Mouse (Mus musculus) brain, embryonic 14.5 days (tissue): ENCODE measurements around the gene Plcb4. TPM values are rescaled to one million over a fixed set of nuclear protein-coding genes. Genes with fewer than 3 reads are reported as not detected.

Source experiments
- DNase-seq: peaks from one replicate; pipeline ENCODE4 v3.0.0-alpha.2; 2011; ENCODE audit warnings: low read depth
- CTCF ChIP-seq: fragments of 200-500 bp; IDR thresholded peaks from 2 replicates; pipeline ENCODE4 v1.5.1; 2012; ENCODE audit warnings: inconsistent platforms, mild to moderate bottlenecking, moderate library complexity, borderline replicate concordance; ENCODE audit not compliant: insufficient read depth, insufficient read length; ENCODE audit errors: extremely low read depth
- POLR2A ChIP-seq: fragments of 200-500 bp; IDR thresholded peaks from 2 replicates; pipeline ENCODE4 v1.6.1; 2012; ENCODE audit warnings: mild to moderate bottlenecking, inconsistent platforms, borderline replicate concordance; ENCODE audit not compliant: poor library complexity, insufficient read depth, insufficient read length, severe bottlenecking; ENCODE audit errors: extremely low read depth
- polyA plus RNA-seq: library from polyadenylated mRNA; depleted of rRNA; stranded (reverse); fragments of >200 nt; gene quantifications from 2 replicates; pipeline ENCODE4 v1.2.3, GENCODE M21; 2012

The Plcb4 gene
- polyA plus RNA-seq, 1 experiment: 40.1 TPM

GRCm38 (mm10) chr2:135796684-135797083 lies 137.9 kb downstream of the Plcb4 start:
- DNase-seq: no peak
- no peak for TF ChIP-seq POLR2A
- no peak for TF ChIP-seq CTCF

- no peak for TF ChIP-seq POLR2A
- no peak for TF ChIP-seq CTCF
- DNase-seq: peak; percentile 65
Observed at GRCm38 (mm10) chr2:135797677-135798546, 139.1 kb downstream of the Plcb4 start.

- TF ChIP-seq POLR2A: no peak
- DNase-seq: no peak
Observed at GRCm38 (mm10) chr2:135799149-135799770, 140.4 kb downstream of the Plcb4 start.

- peak; percentile 45 for DNase-seq
- TF ChIP-seq POLR2A (no peak), CTCF (no peak)
Observed at GRCm38 (mm10) chr2:135800385-135800784, 141.6 kb downstream of the Plcb4 start.

- no peak for TF ChIP-seq POLR2A
- TF ChIP-seq CTCF: no peak
- peak; percentile 29 for DNase-seq
Observed at GRCm38 (mm10) chr2:135802878-135803450, 144.2 kb downstream of the Plcb4 start.

GRCm38 (mm10) chr2:135805748-135806685 lies 147.2 kb downstream of the Plcb4 start:
- TF ChIP-seq POLR2A (no peak), CTCF (no peak)
- no peak for DNase-seq

- no peak for TF ChIP-seq CTCF
- TF ChIP-seq POLR2A: no peak
- DNase-seq: no peak
Observed at GRCm38 (mm10) chr2:135808342-135808741, 149.5 kb downstream of the Plcb4 start.

- TF ChIP-seq POLR2A (no peak), CTCF (no peak)
- no peak for DNase-seq
Observed at GRCm38 (mm10) chr2:135810841-135811240, 152.0 kb downstream of the Plcb4 start.

- TF ChIP-seq CTCF (no peak), POLR2A (no peak)
Observed at GRCm38 (mm10) chr2:135811453-135812101, 152.8 kb downstream of the Plcb4 start.

GRCm38 (mm10) chr2:135812701-135813246 lies 154.0 kb downstream of the Plcb4 start:
- DNase-seq: no peak
- TF ChIP-seq POLR2A (no peak), CTCF (no peak)

More at GRCm38 (mm10) chr2:135811453-135812101, 152.8 kb downstream of the Plcb4 start:
- DNase-seq: no peak

- TF ChIP-seq POLR2A (no peak), CTCF (no peak)
- DNase-seq: no peak
Observed at GRCm38 (mm10) chr2:135820691-135821090, 161.9 kb downstream of the Plcb4 start.

GRCm38 (mm10) chr2:135823690-135824089 lies 164.9 kb downstream of the Plcb4 start:
- DNase-seq: no peak
- TF ChIP-seq POLR2A: no peak
- no peak for TF ChIP-seq CTCF

GRCm38 (mm10) chr2:135824757-135825156 lies 165.9 kb downstream of the Plcb4 start:
- no peak for TF ChIP-seq CTCF
- TF ChIP-seq POLR2A: no peak
- DNase-seq: no peak
